Mouse (Mus musculus) adrenal gland, postnatal 4 days (tissue): ENCODE data around the gene Acss2. TPM values are rescaled to one million over a fixed set of nuclear protein-coding genes. Genes with fewer than 3 reads are reported as not detected.

ENCODE experiments used
- DNase-seq, 2 experiments: peaks; one replicate each; pipeline ENCODE4 v3.0.0; 2021 to 2022; ENCODE audit warnings: low spot score in 2 of 2, mixed read lengths in 2 of 2
- long read RNA-seq, 2 experiments: library from polyadenylated mRNA; stranded (forward); transcript quantifications; one replicate each; pipeline ENCODE4 v2.0.0; 2021
- total RNA-seq, 2 experiments: library from RNA; stranded (reverse); gene quantifications; 2 replicates each; pipeline ENCODE4 v1.2.3; 2021

Gene Acss2
- 10 to 100 TPM; 20.5 to 26.1 TPM for total RNA-seq
- long read RNA-seq, experiment 1, transcript Acss2-201 (18 exons, 2,931 nt), result major isoform, 13 of 20 reads
- long read RNA-seq, experiment 1, partial matches to known transcripts, result 0 of 20 reads
- long read RNA-seq, experiment 1, other reads (novel, unspliced or antisense), result 6 of 20 reads
- long read RNA-seq, experiment 2, transcript Acss2-201 (18 exons, 2,931 nt), result major isoform, 45 of 64 reads
- long read RNA-seq, experiment 2, partial matches to known transcripts, result 4 of 64 reads
- long read RNA-seq, experiment 2, other reads (novel, unspliced or antisense), result 11 of 64 reads

- DNase-seq, result peak; percentile 89 to 96
Measured at GRCm38 (mm10) chr2:155517455-155518423, at the start of gene Acss2, which contains the start of gene Ggt7. Gene Acss2, plus strand, starts transcription at chr2:155517948. Gene Ggt7, minus strand, starts transcription at chr2:155518237.

- peak in 1 of 2 experiments; percentile 22 for DNase-seq
Measured at GRCm38 (mm10) chr2:155472671-155473569, 44.8 kb upstream of the Acss2 start.

- DNase-seq, result peak; percentile 40 to 50
Measured at GRCm38 (mm10) chr2:155473570-155474088, 44.1 kb upstream of the Acss2 start, which contains the start of gene Ncoa6. Gene Ncoa6, minus strand, starts transcription at chr2:155473894.

GRCm38 (mm10) chr2:155482021-155482420, 35.7 kb upstream of the Acss2 start:
- DNase-seq, result peak in 1 of 2 experiments; percentile 36

- DNase-seq, result no peak
Measured at GRCm38 (mm10) chr2:155490998-155491397, 26.8 kb upstream of the Acss2 start.

- DNase-seq, result no peak
Measured at GRCm38 (mm10) chr2:155502596-155502995, 15.2 kb upstream of the Acss2 start.

- DNase-seq, result no peak
Measured at GRCm38 (mm10) chr2:155504440-155505355, 13.1 kb upstream of the Acss2 start.

GRCm38 (mm10) chr2:155505811-155506210, 11.9 kb upstream of the Acss2 start:
- DNase-seq, result no peak

GRCm38 (mm10) chr2:155507721-155508470, 9.9 kb upstream of the Acss2 start:
- no peak for DNase-seq

GRCm38 (mm10) chr2:155512479-155512878, 5.3 kb upstream of the Acss2 start:
- no peak for DNase-seq

GRCm38 (mm10) chr2:155513543-155513942, 4.2 kb upstream of the Acss2 start:
- no peak for DNase-seq

- peak; percentile 37 to 43 for DNase-seq
Measured at GRCm38 (mm10) chr2:155514666-155515065, 3.1 kb upstream of the Acss2 start.

- DNase-seq, result peak in 1 of 2 experiments; percentile 37
Measured at GRCm38 (mm10) chr2:155515941-155516340, 1.8 kb upstream of the Acss2 start.

GRCm38 (mm10) chr2:155518531-155519270, 953 bp downstream of the Acss2 start:
- no peak for DNase-seq

GRCm38 (mm10) chr2:155523706-155524105, 6.0 kb downstream of the Acss2 start:
- no peak for DNase-seq

GRCm38 (mm10) chr2:155524378-155524777, 6.6 kb downstream of the Acss2 start:
- DNase-seq, result no peak

- no peak for DNase-seq
Measured at GRCm38 (mm10) chr2:155527367-155527766, 9.6 kb downstream of the Acss2 start.

- DNase-seq, result no peak
Measured at GRCm38 (mm10) chr2:155536292-155536691, 18.5 kb downstream of the Acss2 start.
